Mouse (Mus musculus) MEL (cell line): ENCODE measurements around the gene Rasl11b. TPM values are rescaled to one million over a fixed set of nuclear protein-coding genes. Genes with fewer than 3 reads are reported as not detected.

Experiments used
- DNase-seq: peaks from one replicate; pipeline ENCODE4 v3.0.0; 2011; ENCODE audit warnings: low read depth, low spot score
- H3K27ac ChIP-seq: 2 replicates; pipeline ENCODE4 v1.5.1; 2012; ENCODE audit warnings: low read depth, mild to moderate bottlenecking, control low read depth, low read length, moderate library complexity; ENCODE audit not compliant: control insufficient read depth
- H3K27me3 ChIP-seq, 2 experiments: fragments of 150-350 bp in 1 of 2; sonication (generic) in 1 of 2; 2 replicates each; pipeline ENCODE4 v1.6.1; 2012; ENCODE audit warnings: low read length in 2 of 2, mild to moderate bottlenecking in 2 of 2, improper control_type of control experiment in 1 of 2, moderate library complexity in 1 of 2; ENCODE audit not compliant: insufficient read depth in 2 of 2, control insufficient read depth in 1 of 2
- H3K36me3 ChIP-seq, 2 experiments: 2 replicates each; pipeline ENCODE4 v1.6.1; 2012 to 2014; ENCODE audit warnings: low read length in 2 of 2, improper control_type of control experiment in 1 of 2, inconsistent platforms in 1 of 2, mild to moderate bottlenecking in 1 of 2; ENCODE audit not compliant: insufficient read depth in 2 of 2, control insufficient read depth in 1 of 2
- H3K4me1 ChIP-seq, 2 experiments: fragments of 150-350 bp in 1 of 2; sonication (generic) in 1 of 2; 2 replicates each; pipeline ENCODE4 v1.6.1; 2012; ENCODE audit warnings: low read length in 2 of 2, improper control_type of control experiment in 1 of 2, mild to moderate bottlenecking in 1 of 2; ENCODE audit not compliant: insufficient read depth in 2 of 2, control insufficient read depth in 1 of 2
- H3K4me3 ChIP-seq, 2 experiments: fragments of 150-350 bp in 1 of 2; sonication (generic) in 1 of 2; 2 replicates each; pipeline ENCODE4 v1.5.1; 2012; ENCODE audit warnings: low read depth in 2 of 2, low read length in 2 of 2, mild to moderate bottlenecking in 2 of 2, moderate library complexity in 2 of 2, control low read depth in 1 of 2, improper control_type of control experiment in 1 of 2; ENCODE audit not compliant: control insufficient read depth in 1 of 2, insufficient read depth in 1 of 2
- H3K79me2 ChIP-seq: 2 replicates; pipeline ENCODE4 v1.6.1; 2012; ENCODE audit warnings: mild to moderate bottlenecking, low read length, moderate library complexity; ENCODE audit not compliant: control insufficient read depth, poor library complexity, insufficient read depth
- H3K9ac ChIP-seq: 2 replicates; pipeline ENCODE4 v1.6.1; 2012; ENCODE audit warnings: low read depth, mild to moderate bottlenecking, control low read depth, low read length, moderate library complexity; ENCODE audit not compliant: control insufficient read depth, poor library complexity, severe bottlenecking
- H3K9me3 ChIP-seq: fragments of 150-350 bp; sonication (generic); replicated peaks from 2 replicates; pipeline ENCODE4 v1.6.1; 2012; ENCODE audit warnings: mild to moderate bottlenecking, low read length, improper control_type of control experiment, moderate library complexity; ENCODE audit not compliant: insufficient read depth
- CHD1 ChIP-seq: IDR thresholded peaks from 2 replicates; pipeline ENCODE4 v1.6.1; 2012; ENCODE audit warnings: low read depth, mild to moderate bottlenecking, inconsistent platforms, low read length, improper control_type of control experiment
- CTCF ChIP-seq, 3 experiments: IDR thresholded peaks in 2 of 3; conservative IDR thresholded peaks in 1 of 3; 2 replicates each; pipeline ENCODE4 v1.5.1; 2011 to 2012; ENCODE audit warnings: low read length in 3 of 3, low read depth in 2 of 3, mild to moderate bottlenecking in 2 of 3, improper control_type of control experiment in 1 of 3, inconsistent platforms in 1 of 3, mixed read lengths in 1 of 3, moderate library complexity in 1 of 3; ENCODE audit not compliant: control insufficient read depth in 1 of 3, insufficient read depth in 1 of 3, poor library complexity in 1 of 3, severe bottlenecking in 1 of 3
- ELF1 ChIP-seq: IDR thresholded peaks from 2 replicates; pipeline ENCODE4 v1.6.1; 2014; ENCODE audit warnings: low read depth, mild to moderate bottlenecking, inconsistent platforms, low read length, improper control_type of control experiment, moderate library complexity
- EP300 ChIP-seq, 2 experiments: IDR thresholded peaks; 2 replicates each; pipeline ENCODE4 v1.6.1; 2011; ENCODE audit warnings: improper control_type of control experiment in 2 of 2, low read length in 2 of 2, low read depth in 1 of 2, mild to moderate bottlenecking in 1 of 2
- GABPA ChIP-seq: IDR thresholded peaks from 2 replicates; pipeline ENCODE4 v1.6.1; 2012; ENCODE audit warnings: low read depth, mild to moderate bottlenecking, inconsistent platforms, low read length, improper control_type of control experiment, moderate library complexity
- JUND ChIP-seq: IDR thresholded peaks from 2 replicates; pipeline ENCODE4 v1.6.1; 2011; ENCODE audit warnings: low read depth, mild to moderate bottlenecking, improper control_type of control experiment, low read length
- KAT2A ChIP-seq: conservative IDR thresholded peaks from 2 replicates; pipeline ENCODE4 v1.6.1; 2012; ENCODE audit warnings: low read depth, low read length, improper control_type of control experiment, inconsistent platforms
- MAX ChIP-seq: IDR thresholded peaks from 2 replicates; pipeline ENCODE4 v1.6.1; 2011; ENCODE audit warnings: low read length, improper control_type of control experiment
- MAZ ChIP-seq: IDR thresholded peaks from 2 replicates; pipeline ENCODE4 v1.6.1; 2012; ENCODE audit warnings: low read depth, mild to moderate bottlenecking, inconsistent platforms, low read length, improper control_type of control experiment
- MYB ChIP-seq: IDR thresholded peaks from 2 replicates; pipeline ENCODE4 v1.6.1; 2011; ENCODE audit warnings: mild to moderate bottlenecking, low read depth, low read length, improper control_type of control experiment
- RAD21 ChIP-seq: IDR thresholded peaks from 2 replicates; pipeline ENCODE4 v1.6.1; 2011; ENCODE audit warnings: mild to moderate bottlenecking, low read depth, low read length, improper control_type of control experiment
- UBTF ChIP-seq: IDR thresholded peaks from 2 replicates; pipeline ENCODE4 v1.6.1; 2012; ENCODE audit warnings: low read depth, mild to moderate bottlenecking, inconsistent platforms, low read length, improper control_type of control experiment, moderate library complexity, borderline replicate concordance; ENCODE audit not compliant: insufficient read depth
- USF2 ChIP-seq, 2 experiments: IDR thresholded peaks; 2 replicates each; pipeline ENCODE4 v1.6.1; 2011 to 2012; ENCODE audit warnings: improper control_type of control experiment in 2 of 2, low read length in 2 of 2, borderline replicate concordance in 1 of 2, inconsistent platforms in 1 of 2, low read depth in 1 of 2, mild to moderate bottlenecking in 1 of 2; ENCODE audit not compliant: insufficient read depth in 1 of 2
- ZKSCAN1 ChIP-seq: IDR thresholded peaks from 2 replicates; pipeline ENCODE4 v1.6.1; 2012; ENCODE audit warnings: low read depth, mild to moderate bottlenecking, inconsistent platforms, low read length, improper control_type of control experiment, moderate library complexity
- ZMIZ1 ChIP-seq: IDR thresholded peaks from 2 replicates; pipeline ENCODE4 v1.6.1; 2012; ENCODE audit warnings: low read depth, mild to moderate bottlenecking, inconsistent platforms, low read length, improper control_type of control experiment, moderate library complexity
- ZNF384 ChIP-seq: IDR thresholded peaks from 2 replicates; pipeline ENCODE4 v1.6.1; 2012; ENCODE audit warnings: low read depth, mild to moderate bottlenecking, inconsistent platforms, low read length, improper control_type of control experiment
- polyA plus RNA-seq, 2 experiments: library from polyadenylated mRNA; stranded (reverse) in 1 of 2; unstranded in 1 of 2; fragments of >175 nt in 1 of 2; fragments of >200 nt in 1 of 2; gene quantifications; 2 replicates each; pipeline versions ENCODE4 v1.2.1 to v1.2.4; 2012; ENCODE audit warnings: low replicate concordance in 2 of 2, low read depth in 1 of 2; ENCODE audit not compliant: insufficient read length in 2 of 2, insufficient read depth in 1 of 2, missing spikeins in 1 of 2
- total RNA-seq: library from RNA; depleted of rRNA; stranded (reverse); fragments of 300-350 nt; gene quantifications from 2 replicates; pipeline ENCODE4 v1.2.3, GENCODE M21; 2012

Rasl11b gene
- total and polyA plus RNA-seq, 3 experiments, result 0.15 to 0.54 TPM; not detected in 1

DNA sequence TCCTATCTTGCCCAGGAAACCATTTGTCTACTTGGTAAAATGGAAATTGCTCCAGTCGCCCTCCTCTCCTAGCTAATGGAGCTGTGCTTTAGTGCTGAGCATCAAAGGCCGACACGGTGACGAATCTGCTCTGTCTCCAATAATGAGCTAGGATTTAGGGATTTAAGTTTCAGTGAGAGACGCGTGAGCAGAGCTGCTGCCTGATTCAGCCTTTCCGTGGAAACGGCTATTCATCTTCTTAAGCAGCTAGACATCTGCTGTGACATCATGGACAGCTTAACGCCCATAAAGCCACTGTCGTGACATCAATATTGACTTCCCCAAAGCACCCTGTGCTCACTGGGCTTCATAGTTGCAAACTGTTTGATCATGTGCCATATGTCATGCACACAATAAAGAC is 14.9 kb upstream of the Rasl11b start:
- TF ChIP-seq EP300 (IDR thresholded peaks at IDR 0.05; ENCODE audit: low read depth in 1 of 2, low read length in 2 of 2) (no peak), JUND (no peak), ZNF384 (no peak), USF2 (IDR thresholded peaks at IDR 0.05; ENCODE audit: borderline replicate concordance in 1 of 2, insufficient read depth in 1 of 2, low read depth in 1 of 2, low read length in 2 of 2) (no peak), ELF1 (no peak), KAT2A (no peak), ZMIZ1 (no peak), ZKSCAN1 (no peak), MAX (no peak), CTCF (IDR thresholded peaks at IDR 0.05 in 2 of 3, conservative IDR thresholded peaks at IDR 0.05 in 1 of 3; ENCODE audit: control insufficient read depth in 1 of 3, insufficient read depth in 1 of 3, low read depth in 2 of 3, low read length in 3 of 3, poor library complexity in 1 of 3, severe bottlenecking in 1 of 3) (no peak), UBTF (no peak), RAD21 (no peak)
- DNase-seq, result no peak
- no peaks in the 10 kb centered on the region for H3K79me2 ChIP-seq
- H3K36me3 ChIP-seq, result no peaks in the 10 kb centered on the region
- H3K4me1 ChIP-seq, result no peaks in the 10 kb centered on the region
- no peak overlapping the region for H3K9ac ChIP-seq
- no peaks in the 10 kb centered on the region for H3K9me3 ChIP-seq
- no peak overlapping the region for H3K4me3 ChIP-seq
- peaks cover 3% of the 10 kb centered on the region in 2 experiments; a peak in 3 of 4 replicates for H3K27me3 ChIP-seq
- H3K27ac ChIP-seq, result no peak overlapping the region

- Histone ChIP-seq H3K79me2 (no peaks in the 10 kb centered on the region), H3K27ac (no peak overlapping the region), H3K4me1 (no peaks in the 10 kb centered on the region), H3K9me3 (no peaks in the 10 kb centered on the region), H3K27me3 (peaks cover 3% of the 10 kb centered on the region in 2 experiments; a peak in 3 of 4 replicates), H3K36me3 (no peaks in the 10 kb centered on the region), H3K9ac (no peak overlapping the region), H3K4me3 (no peak overlapping the region)
- DNase-seq, result no peak
- TF ChIP-seq MAZ (no peak), GABPA (no peak), CHD1 (no peak), MYB (no peak)
These were observed 12.0 kb upstream of the Rasl11b start for GRCm38 (mm10) chr5:74183118-74183517.
